Mouse (Mus musculus) kidney, adult 18-20 months (tissue): Measurements from ENCODE around the gene Wdr17.

ENCODE experiments used
- DNase-seq: peaks from one replicate; pipeline ENCODE4 v3.0.0; 2021

Gene Wdr17

DNA sequence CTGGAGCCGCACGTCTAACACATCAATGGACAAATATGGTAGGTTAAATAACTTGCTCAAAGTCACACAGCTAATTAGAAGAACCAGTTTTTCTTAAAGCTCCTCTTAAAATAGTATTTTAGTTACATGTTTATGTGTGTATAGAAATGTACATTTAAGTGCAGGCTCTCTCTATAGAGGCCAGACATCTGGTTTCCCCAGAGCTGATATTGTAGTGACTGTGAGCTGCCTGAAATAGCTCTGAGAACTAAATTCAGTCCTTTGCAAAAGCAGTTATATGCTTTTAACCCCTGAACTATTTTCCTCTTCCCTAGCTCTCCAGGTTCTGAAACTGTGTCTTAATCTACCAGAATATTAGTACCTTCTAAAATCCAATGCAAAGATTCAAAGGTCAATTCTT, 289.6 kb downstream of the Wdr17 start:
- no peak for DNase-seq

DNA sequence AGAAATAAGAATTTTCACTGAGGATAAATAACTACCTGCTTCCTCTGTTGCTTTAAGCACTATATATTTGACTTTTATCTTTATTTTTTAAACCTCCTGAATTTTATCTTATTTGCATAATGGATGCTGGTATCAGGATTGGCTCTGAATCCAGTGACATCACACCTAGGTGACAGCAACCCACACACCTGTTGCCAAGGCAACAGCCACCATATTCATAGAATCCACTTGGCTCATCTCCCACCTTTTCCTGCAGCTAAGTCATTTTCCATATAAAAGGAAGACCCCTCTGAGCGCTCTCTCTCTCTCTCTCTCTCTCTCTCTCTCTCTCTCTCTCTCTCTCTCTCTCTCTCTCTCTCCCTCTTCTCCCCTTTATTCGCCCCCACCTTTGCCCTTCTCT, 290.0 kb downstream of the Wdr17 start:
- no peak for DNase-seq

DNA sequence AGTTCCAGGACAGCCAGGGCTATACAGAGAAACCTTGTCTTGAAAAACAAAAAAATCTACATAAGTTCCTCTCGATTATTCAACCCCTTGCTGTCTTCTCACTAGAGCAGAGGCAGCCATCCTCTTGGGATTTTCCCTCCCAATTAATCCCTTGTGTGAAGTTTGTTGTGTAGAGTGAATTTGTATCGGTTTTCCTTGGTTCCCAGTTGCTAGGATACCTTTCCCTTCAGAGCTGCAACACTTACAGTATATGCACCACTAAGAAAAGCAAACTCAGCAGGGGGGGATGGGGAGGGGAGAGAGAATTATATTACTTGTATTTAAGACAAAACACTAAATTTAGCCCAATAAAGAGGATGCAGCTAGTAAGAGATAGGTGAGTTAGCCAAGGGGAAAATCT, 290.9 kb downstream of the Wdr17 start:
- DNase-seq, result no peak

DNA sequence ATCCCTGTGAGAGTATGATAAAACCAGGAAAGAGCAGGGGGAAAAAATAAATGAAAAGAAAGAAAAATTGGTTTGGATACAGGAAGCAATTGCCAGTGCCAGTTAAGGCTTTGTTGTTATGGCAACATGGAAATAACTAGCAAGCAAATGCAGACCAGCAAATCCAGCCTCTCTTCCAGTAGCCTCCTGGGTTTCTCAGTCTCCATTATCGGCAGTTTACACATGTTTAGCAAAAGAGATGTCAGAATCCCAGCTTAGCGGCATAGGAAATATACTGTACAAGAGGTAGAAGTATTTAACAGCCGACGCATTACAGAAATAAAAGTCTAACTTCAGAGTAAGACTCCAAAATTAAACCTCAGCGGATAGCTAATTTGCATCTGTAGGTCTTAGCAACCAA, 292.4 kb downstream of the Wdr17 start:
- no peak for DNase-seq

GRCm38 (mm10) chr8:54582886-54583285, 304.1 kb downstream of the Wdr17 start:
- DNase-seq, result no peak

GRCm38 (mm10) chr8:54581436-54581835, 305.5 kb downstream of the Wdr17 start:
- DNase-seq, result no peak
